Mouse (Mus musculus) embryo, embryonic 10 days (tissue): ENCODE measurements around the gene Slc1a5.

ENCODE experiments used
- DNase-seq: peaks from one replicate; pipeline ENCODE4 v3.0.0-alpha.2; 2015; ENCODE audit warnings: low spot score

Slc1a5 gene

DNA sequence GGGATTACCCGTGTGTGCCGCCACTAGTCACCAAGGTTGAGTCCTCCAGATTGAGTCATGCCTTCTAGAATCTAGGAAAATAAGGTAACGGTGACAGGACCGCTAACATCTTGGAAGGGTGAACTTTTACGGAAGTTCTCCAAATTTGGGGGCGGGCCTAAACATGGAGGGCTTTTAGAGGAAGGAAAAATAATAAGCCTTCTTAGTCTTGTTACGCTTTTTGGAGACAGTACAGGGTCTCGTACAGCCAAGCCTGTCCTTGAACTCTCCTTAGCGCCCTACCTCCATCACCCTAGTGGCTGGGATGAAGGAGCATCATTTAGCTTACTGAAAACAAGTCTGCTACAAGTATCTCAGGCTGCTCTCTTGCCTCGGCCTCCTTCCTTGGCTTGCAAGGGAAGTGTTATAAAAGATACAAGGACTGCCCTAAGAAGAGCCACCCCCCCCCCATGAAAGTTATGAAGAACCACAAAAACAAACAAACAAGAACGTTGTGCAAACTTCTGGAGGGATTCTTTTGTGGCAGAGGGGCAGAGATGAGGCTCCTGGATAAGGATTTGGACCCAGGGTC is 1.5 kb downstream of the Slc1a5 start:
- peak; percentile 24 for DNase-seq

DNA sequence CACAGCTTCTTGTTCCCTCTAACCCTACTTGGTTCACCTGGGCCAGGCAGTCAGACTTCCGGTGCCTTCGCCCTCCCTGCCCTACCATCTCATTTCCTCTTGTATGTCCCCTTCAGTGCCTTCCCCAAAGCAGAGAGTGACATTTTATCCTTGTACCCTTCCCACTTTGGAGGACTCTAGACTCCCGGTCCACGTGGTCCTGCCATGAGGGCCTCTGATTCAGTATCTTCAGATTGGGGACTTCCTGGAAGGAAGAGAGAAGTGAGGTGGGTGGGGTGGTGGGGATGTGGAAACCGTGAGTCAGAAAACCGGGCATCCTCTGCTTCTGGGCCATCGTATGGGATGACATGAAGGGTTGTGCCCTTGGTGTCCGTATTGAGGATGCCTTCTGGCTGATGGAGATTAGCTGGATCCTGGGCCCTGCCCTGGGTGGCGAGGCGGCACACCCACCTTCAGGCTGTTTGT is 2.1 kb downstream of the Slc1a5 start:
- DNase-seq, result peak; percentile 31

GRCm38 (mm10) chr7:16783758-16784415 is 2.7 kb downstream of the Slc1a5 start:
- DNase-seq, result no peak

DNA sequence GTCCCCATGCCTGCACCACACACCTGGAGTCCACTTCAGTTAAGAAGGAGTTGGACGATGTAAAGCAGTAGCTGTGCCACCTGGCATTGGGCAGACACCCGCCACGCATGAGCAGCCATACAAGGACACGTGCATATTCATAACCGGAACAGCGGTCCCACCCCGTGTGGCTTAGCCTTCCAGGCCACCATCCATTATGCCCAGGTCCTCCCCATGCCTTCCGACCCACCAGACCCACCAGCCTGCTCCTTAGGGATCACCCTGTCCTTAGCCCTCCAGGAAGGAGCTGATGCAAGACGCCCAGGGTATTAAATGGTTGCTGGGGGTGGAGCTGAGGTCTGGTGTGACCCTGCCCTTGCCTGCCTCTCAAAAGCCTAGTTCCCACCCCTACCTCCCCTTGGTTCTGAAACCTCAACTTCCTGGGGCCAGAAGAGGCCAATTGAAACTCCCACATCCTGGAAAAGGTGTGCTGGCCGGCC is 3.4 kb downstream of the Slc1a5 start:
- DNase-seq, result no peak

DNA sequence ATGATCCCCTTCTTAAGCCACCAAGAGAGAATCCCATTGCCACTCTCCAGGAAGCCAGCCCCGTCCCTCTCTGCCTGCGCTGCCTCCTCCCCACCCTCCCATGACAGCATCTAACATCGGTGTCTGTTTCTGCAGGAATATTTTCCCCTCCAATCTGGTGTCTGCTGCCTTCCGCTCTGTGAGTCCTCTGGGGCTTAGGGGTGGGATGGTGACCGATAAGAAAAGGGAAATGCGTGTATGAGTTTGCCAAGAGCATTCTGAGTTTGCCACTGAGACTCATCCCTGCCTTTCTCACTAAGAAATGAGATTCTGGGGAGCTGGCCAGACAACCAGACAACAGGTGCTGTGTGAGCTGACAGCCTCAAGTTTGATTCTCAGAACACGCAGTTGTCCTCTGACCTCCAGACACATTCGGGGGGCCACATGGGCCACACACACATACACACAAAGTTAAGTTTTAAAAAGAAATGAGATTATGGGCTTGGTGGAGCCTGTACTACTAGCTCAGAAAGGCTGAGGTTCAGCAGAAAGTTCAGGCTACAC is 4.5 kb downstream of the Slc1a5 start:
- DNase-seq, result no peak

DNA sequence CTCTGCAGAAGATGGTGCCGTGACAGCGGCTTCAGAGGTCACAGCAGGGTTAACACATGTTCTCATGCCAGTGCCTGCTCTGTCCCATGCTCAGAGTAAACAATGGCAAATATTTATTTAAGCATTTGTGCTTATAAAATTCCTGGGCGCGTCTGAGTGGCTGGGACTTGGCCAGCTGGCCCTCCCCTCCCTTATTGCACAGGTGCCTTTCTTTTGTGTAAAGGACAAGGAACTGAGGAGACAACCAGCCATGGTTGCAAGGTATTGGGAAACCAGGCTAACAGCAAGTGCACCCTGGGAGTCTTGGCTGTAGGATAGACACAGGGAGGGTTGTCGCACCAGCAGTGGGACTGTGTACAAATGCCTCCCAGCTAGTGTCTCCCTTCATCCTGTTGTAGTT is 11.2 kb downstream of the Slc1a5 start:
- no peak for DNase-seq

DNA sequence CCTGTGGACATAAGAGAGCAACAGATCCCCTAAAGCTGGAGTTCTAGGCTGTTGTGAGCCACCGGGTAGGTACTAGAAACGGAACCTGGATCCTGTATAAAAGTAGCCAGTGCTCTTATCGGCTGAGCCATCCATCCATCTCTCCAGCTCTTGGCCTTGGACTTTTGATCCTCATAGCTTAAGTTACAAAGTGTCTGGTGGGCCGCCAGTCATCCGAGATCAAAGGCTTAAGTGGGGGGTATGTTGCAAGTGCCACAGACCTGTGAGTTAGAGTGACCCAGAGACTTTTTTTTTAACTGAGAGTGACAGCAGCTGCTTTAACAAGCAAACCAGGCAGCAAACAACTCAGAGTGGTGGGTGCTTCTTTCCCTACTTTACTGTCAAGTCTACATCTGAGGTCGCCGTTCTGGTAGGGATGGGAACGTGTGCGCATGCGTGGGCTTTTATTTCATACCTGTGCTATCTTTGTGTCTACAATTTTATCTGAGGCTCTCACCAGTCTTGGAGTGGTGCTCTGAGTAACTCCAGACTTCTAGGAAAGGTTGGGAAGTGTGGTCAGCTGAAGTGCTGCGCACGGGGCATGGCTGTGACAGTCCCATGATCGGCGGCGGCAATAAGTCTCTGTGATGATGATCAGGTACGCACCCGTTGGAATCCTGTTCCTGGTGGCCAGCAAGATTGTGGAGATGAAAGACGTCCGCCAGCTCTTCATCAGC is 12.0 kb downstream of the Slc1a5 start:
- no peak for DNase-seq

DNA sequence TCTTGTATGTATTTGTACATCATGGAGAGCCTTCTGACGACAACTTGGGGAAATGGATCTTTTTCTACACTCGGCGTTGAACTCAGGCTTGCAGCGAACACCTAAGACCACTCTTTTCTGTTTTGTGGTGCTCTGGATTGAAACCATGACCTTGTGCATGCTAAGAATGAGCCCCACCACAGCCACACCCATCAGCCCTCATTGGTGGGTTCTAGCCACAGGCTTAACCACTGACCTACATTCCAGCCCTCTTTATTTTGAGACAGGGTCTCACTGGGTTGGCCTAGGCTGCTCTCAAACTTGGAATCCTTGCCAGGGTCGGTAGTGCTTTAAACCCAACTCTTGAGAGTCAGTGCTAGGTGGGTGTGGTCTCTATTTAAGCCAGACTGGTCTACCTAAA is 13.7 kb downstream of the Slc1a5 start:
- no peak for DNase-seq

DNA sequence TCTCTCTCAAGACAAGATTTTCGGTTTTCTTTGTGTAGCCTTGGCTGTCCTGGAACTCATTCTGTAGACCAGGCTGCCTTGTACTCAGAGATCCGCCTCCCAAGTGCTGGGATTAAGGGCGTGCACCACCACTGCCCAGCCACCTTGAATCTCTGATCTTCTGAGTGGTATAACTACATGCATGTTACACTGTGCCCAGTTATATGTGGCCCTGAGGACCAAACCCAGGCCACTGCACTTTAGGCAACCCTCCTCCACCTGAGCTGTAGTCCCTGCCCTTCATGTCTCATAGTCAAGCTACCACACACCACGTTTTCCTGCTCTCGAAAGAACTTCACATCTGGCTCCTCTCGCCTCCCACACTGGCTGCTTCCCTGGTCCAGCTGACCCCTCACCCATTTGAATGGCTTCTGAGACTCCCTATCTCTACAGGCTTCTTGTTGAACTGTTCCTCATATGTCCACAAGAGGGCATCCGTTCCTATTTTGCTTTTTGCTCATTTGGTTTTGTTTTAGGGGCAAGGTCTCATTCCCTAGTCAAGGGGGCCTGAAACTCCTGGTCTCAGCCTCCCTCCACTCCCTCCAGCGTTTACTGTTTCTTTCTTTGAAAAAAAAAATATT is 23.4 kb downstream of the Slc1a5 start:
- peak; percentile 73 for DNase-seq

DNA sequence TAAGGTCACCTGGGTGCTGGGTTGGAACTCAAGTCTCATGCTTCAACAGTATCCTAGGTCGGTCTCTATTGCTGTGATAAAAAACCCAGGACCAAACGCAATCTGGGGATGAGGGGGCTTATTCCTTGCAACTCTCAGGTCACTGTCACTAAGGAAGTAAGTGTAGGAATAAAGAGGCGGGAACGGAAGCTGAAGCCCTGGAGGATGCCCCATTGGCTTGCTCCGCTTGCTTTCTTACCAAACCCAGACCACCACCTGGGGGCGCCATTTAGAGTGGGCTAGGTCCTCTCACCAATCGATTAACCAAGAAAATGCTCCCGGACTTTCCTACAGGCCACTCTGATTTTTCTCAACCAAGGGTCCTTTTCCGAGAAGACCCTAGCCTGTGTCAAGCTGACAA is 26.8 kb downstream of the Slc1a5 start:
- no peak for DNase-seq

GRCm38 (mm10) chr7:16808647-16809046 is 27.5 kb downstream of the Slc1a5 start:
- DNase-seq, result no peak

DNA sequence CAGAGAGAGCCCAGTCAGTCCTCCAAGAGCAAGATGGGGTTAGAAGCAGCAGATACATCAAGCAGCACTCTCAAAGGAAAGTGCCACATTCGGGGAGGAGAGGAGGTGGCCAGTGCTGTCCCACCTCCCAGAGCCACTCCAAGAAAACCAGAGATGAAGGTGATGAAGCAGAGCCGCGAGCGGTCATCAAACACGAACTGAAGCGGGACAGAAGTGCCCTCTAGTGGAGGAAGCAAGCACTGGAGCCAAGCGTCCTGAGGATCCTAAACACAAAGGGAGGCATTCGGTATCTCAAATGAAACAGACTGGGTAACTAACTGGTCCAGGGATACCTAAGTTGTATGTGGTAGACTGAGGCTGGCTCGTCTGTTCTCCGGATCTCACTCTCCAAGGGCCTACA is 28.6 kb downstream of the Slc1a5 start:
- DNase-seq, result peak; percentile 90

GRCm38 (mm10) chr7:16810399-16810919 is 29.3 kb downstream of the Slc1a5 start:
- DNase-seq, result no peak

DNA sequence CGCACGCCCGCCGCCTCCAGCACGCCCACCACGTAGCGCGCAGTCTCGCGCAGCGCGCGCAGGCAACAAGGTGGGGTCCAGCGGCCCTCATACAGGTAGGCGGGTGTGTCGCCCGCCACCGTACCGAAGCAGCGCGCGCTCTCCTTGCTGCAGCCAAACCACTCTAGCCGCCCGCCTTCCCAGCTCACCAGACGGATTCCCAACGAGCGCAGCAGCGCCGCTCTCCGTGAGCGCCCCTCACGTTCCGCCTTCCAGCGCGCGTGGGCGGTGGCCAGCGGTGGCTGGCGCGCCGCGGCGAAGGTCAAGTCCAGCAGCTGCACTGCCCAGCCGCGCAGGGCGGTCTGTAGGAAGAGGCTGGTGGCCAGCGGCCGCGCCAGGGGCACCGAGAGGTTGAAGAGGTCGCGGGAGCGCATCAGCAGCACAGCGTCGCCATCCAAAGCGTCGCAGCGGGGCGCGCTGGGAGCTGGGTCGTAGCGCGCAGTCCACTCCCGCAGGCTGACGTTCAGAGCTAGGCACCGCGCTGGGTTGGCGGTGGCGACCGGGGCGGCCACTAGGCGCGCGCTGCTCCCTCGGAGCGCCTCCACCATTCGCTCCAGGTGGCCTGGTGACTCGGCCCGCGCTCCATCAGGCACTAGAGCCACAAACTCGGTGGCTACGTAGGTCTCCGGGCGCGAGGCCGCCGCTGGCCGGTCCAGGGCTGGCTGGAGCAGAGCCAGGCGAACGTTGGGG is 29.9 kb downstream of the Slc1a5 start:
- peak; percentile 79 for DNase-seq

DNA sequence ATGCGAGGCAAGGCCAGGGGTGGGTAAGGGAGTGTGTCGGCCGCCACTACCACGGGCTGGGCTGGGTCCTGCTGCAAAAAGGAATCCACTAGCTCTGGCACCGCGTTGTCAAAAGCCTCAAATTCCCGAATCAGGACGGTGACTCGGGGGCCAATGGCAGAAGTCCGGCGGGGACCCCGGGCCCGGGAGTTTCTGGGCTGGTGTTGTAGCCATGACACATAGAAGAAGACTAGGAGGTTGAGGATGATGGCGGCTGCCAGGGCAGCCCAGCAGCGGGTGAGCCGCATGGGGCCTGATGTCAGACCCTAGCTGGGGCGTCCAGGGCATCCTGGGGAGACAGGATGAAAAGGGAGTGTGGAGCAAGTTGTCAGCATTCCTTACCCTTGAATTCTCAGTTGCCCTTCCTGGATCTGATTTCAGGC is 30.5 kb downstream of the Slc1a5 start:
- no peak for DNase-seq

DNA sequence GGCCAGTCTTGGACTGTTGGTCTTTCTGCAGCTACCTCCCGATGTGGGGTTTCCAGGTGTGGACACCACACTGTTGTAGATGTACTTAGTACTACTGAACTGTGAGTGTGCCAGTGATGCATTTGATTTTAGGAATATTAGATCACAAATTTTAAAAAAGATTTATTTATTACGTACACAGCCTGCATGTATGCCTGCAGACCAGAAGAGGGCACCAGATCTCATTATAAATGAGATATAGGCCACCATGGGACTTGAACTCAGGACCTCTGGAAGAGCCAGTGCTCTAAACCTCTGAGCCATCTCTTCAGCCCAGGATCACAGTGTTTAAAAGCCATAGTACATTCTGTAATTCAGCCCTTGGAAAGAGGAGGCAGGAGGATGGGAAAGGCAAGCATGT is 31.4 kb downstream of the Slc1a5 start:
- no peak for DNase-seq

GRCm38 (mm10) chr7:16815351-16815941 is 34.3 kb downstream of the Slc1a5 start, which contains the start of gene Strn4:
Gene Strn4, plus strand, starts transcription at chr7:16815889.
- peak; percentile 61 for DNase-seq

GRCm38 (mm10) chr7:16816078-16816474 is 34.9 kb downstream of the Slc1a5 start:
- peak; percentile 75 for DNase-seq

GRCm38 (mm10) chr7:16816475-16817122 is 35.5 kb downstream of the Slc1a5 start, which contains the start of gene Fkrp:
Gene Fkrp, minus strand, starts transcription at chr7:16816732.
- peak; percentile 47 for DNase-seq

- DNase-seq, result no peak
Observed at GRCm38 (mm10) chr7:16817693-16818092, 36.6 kb downstream of the Slc1a5 start.
